Mouse (Mus musculus) brain, embryonic 14.5 days (tissue): ENCODE measurements around the gene Abcc9.

Source experiments
- CTCF ChIP-seq: fragments of 200-500 bp; IDR thresholded peaks from 2 replicates; pipeline ENCODE4 v1.5.1; 2012; ENCODE audit warnings: inconsistent platforms, mild to moderate bottlenecking, moderate library complexity, borderline replicate concordance; ENCODE audit not compliant: insufficient read depth, insufficient read length; ENCODE audit errors: extremely low read depth
- POLR2A ChIP-seq: fragments of 200-500 bp; IDR thresholded peaks from 2 replicates; pipeline ENCODE4 v1.6.1; 2012; ENCODE audit warnings: mild to moderate bottlenecking, inconsistent platforms, borderline replicate concordance; ENCODE audit not compliant: poor library complexity, insufficient read depth, insufficient read length, severe bottlenecking; ENCODE audit errors: extremely low read depth

GRCm38 (mm10) chr6:142745484-142745883 is 43.4 kb upstream of the Abcc9 start:
- TF ChIP-seq CTCF (no peak), POLR2A (no peak)
